Mouse (Mus musculus) adrenal gland, adult 2 months (tissue): ENCODE measurements around the gene Ddah2. TPM values are rescaled to one million over a fixed set of nuclear protein-coding genes. Genes with fewer than 3 reads are reported as not detected.
"Not testable (repeated sequence)": the region's sequence is repeated elsewhere in the genome, so short reads cannot be mapped to it uniquely, and the experiment has no call there.

Source experiments
- DNase-seq: peaks from one replicate; pipeline ENCODE4 v3.0.0; 2021
- polyA plus RNA-seq: library from polyadenylated mRNA; depleted of rRNA; stranded (reverse); fragments of >200 nt; gene quantifications from 2 replicates; pipeline ENCODE4 v1.2.3, GENCODE M21; 2012
- total RNA-seq, 2 experiments: library from RNA; stranded (reverse); gene quantifications; 2 replicates each; pipeline ENCODE4 v1.2.3; 2021

Gene Ddah2
- total and polyA plus RNA-seq, 3 experiments = 7.2 to 26.6 (median 25.9) TPM

- no peak for DNase-seq
Measured at GRCm38 (mm10) chr17:35027277-35028068, 31.4 kb upstream of the Ddah2 start, which contains the start of gene Sapcd1. Sapcd1 (minus strand) TSS chr17:35028016.

- no peak for DNase-seq
Measured at GRCm38 (mm10) chr17:35028315-35028714, 30.5 kb upstream of the Ddah2 start.

GRCm38 (mm10) chr17:35029691-35030532 lies 28.9 kb upstream of the Ddah2 start:
- DNase-seq = no peak

GRCm38 (mm10) chr17:35031272-35031671 lies 27.6 kb upstream of the Ddah2 start:
- DNase-seq = no peak

- no peak for DNase-seq
Measured at GRCm38 (mm10) chr17:35031880-35032279, 27.0 kb upstream of the Ddah2 start.

GRCm38 (mm10) chr17:35032323-35032870 lies 26.4 kb upstream of the Ddah2 start:
- DNase-seq = no peak

- not testable (repeated sequence) for DNase-seq
Measured at GRCm38 (mm10) chr17:35033703-35034102, 25.1 kb upstream of the Ddah2 start.

- DNase-seq = no peak
Measured at GRCm38 (mm10) chr17:35034896-35035295, 23.9 kb upstream of the Ddah2 start.

GRCm38 (mm10) chr17:35039121-35039873 lies 19.5 kb upstream of the Ddah2 start:
- no peak for DNase-seq

GRCm38 (mm10) chr17:35043794-35044193 lies 15.0 kb upstream of the Ddah2 start:
- DNase-seq = no peak

- DNase-seq = no peak
Measured at GRCm38 (mm10) chr17:35044904-35045806, 13.7 kb upstream of the Ddah2 start.

- DNase-seq = no peak
Measured at GRCm38 (mm10) chr17:35045807-35046680, 12.8 kb upstream of the Ddah2 start.

GRCm38 (mm10) chr17:35046681-35047455 lies 12.0 kb upstream of the Ddah2 start, which contains the start of gene Msh5:
Msh5 (minus strand) TSS chr17:35046745.
- DNase-seq = peak; percentile 98

GRCm38 (mm10) chr17:35047688-35048087 lies 11.1 kb upstream of the Ddah2 start:
- DNase-seq = no peak

- no peak for DNase-seq
Measured at GRCm38 (mm10) chr17:35048149-35048931, 10.5 kb upstream of the Ddah2 start.

- no peak for DNase-seq
Measured at GRCm38 (mm10) chr17:35048932-35049440, 9.8 kb upstream of the Ddah2 start.

- peak; percentile 51 for DNase-seq
Measured at GRCm38 (mm10) chr17:35049561-35050016, 9.2 kb upstream of the Ddah2 start, which contains the start of gene Clic1. Clic1 (plus strand) TSS chr17:35049966.
